Mouse (Mus musculus): Measurements from ENCODE around the gene Dzank1.

Dzank1 gene

DNA sequence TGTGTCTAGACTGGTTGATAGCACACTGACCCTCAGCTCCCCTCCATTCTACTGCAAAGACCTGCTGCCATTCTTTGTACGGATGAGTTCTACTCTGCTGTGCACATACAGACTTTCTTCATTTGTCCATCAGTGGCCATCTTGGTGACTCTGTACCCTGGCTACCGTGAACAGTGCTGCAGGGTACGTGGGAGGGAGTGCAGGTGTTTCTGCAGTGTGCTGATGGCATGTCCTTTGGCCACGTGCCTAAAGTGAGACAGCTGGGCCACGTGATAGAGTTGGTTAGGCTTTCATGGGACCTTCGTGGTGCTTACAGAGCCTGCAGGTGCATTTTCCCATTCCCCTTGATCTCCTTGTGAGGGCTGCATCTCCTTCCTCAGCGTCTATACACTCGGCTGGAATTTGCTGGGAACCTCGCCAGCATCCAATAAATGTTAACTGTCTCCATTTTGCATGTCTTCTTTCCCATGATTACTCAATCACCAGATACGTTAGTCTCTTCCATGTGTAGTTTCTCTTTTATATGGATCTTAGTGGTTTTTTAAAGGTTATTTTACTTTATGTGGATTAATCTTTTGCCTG is 105.0 kb downstream of the Dzank1 start:
- in situ Hi-C loops (cut with MboI; ENCODE audit: unreplicated experiment in 2 of 2) = no loop called here
